Mouse (Mus musculus): ENCODE measurements around the gene Tmed2.

GRCm38 (mm10) chr5:124499001-124499400, 41.5 kb upstream of the Tmed2 start:
- TF ChIP-seq POLR2A (IDR thresholded peaks at IDR 0.05; ENCODE audit: borderline replicate concordance, insufficient read depth, low read length): no peak
- TF ChIP-seq CTCF (IDR thresholded peaks at IDR 0.05; ENCODE audit: borderline replicate concordance, insufficient read depth, low read depth, low read length): no peak

Measured in cerebellum, adult 2 months (tissue).